Mouse (Mus musculus): ENCODE results near the gene Stard10. TPM values are rescaled to one million over a fixed set of nuclear protein-coding genes. Genes with fewer than 3 reads are reported as not detected.

Stard10 gene
- polyA plus RNA-seq, 1 experiment, result 10.9 TPM

GRCm38 (mm10) chr7:101393694-101394504 is 77.0 kb downstream of the Stard10 start:
- Histone ChIP-seq H3K79me2 (ENCODE audit: control insufficient read depth, insufficient read depth) (no peaks in the 10 kb centered on the region), H3K4me3 (ENCODE audit: insufficient read depth, poor library complexity, severe bottlenecking) (no peak overlapping the region)

DNA sequence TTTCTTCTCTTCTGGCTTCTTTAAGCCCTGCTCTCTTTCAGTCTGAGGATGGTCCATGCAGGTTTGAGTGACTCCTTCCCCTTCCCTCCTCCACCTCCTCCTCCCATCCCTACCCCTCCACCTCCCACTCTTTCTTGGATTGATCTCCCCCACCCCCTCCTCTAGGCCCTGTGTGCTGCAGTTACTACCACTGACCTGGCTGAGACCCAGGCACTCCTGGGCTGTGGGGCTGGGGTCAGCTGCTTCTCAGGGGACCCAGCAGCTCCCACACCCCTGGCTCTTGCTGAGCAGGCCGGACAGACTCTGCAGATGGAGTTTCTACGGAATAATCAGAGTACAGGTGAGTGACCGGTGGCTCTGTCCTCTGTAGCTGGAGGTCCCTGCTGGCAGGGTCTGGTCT is 77.7 kb downstream of the Stard10 start:
- H3K36me3 ChIP-seq (ENCODE audit: control insufficient read depth, insufficient read depth), result no peaks in the 10 kb centered on the region
- H3K79me2 ChIP-seq (ENCODE audit: control insufficient read depth, insufficient read depth), result no peaks in the 10 kb centered on the region
- no peak for TF ChIP-seq MYOG (IDR thresholded peaks at IDR 0.05; ENCODE audit: control insufficient read depth, extremely low read depth, insufficient read length)
- no peak overlapping the region for H3K4me3 ChIP-seq (ENCODE audit: insufficient read depth, poor library complexity, severe bottlenecking)
- no peaks in the 10 kb centered on the region for H3K27me3 ChIP-seq (ENCODE audit: control insufficient read depth, insufficient read depth, insufficient read length)
- no peaks in the 10 kb centered on the region for H3K79me3 ChIP-seq (ENCODE audit: low read depth)
- no peak overlapping the region for H3ac ChIP-seq (ENCODE audit: control insufficient read depth, insufficient read length, low read depth)

More at GRCm38 (mm10) chr7:101393694-101394504, 77.0 kb downstream of the Stard10 start:
- Histone ChIP-seq H3K27me3 (ENCODE audit: control insufficient read depth, insufficient read depth, insufficient read length) (no peaks in the 10 kb centered on the region), H3K79me3 (ENCODE audit: low read depth) (no peaks in the 10 kb centered on the region), H3ac (ENCODE audit: control insufficient read depth, insufficient read length, low read depth) (no peak overlapping the region), H3K36me3 (ENCODE audit: control insufficient read depth, insufficient read depth) (no peaks in the 10 kb centered on the region)
- TF ChIP-seq MYOG (IDR thresholded peaks at IDR 0.05; ENCODE audit: control insufficient read depth, extremely low read depth, insufficient read length) (no peak), MYOD1 (IDR thresholded peaks at IDR 0.05; ENCODE audit: control insufficient read depth, insufficient read length, low read depth) (no peak), MAX (IDR thresholded peaks at IDR 0.05) (no peak), CEBPB (IDR thresholded peaks at IDR 0.05; ENCODE audit: low read depth) (no peak), USF1 (IDR thresholded peaks at IDR 0.05; ENCODE audit: low read depth) (no peak)

GRCm38 (mm10) chr7:101395471-101395870 is 78.6 kb downstream of the Stard10 start:
- Histone ChIP-seq H3K4me3 (ENCODE audit: insufficient read depth, poor library complexity, severe bottlenecking) (no peak overlapping the region), H3K36me3 (ENCODE audit: control insufficient read depth, insufficient read depth) (no peaks in the 10 kb centered on the region)
- TF ChIP-seq CTCF (IDR thresholded peaks at IDR 0.05; ENCODE audit: control insufficient read depth, insufficient read depth, insufficient read length) (no peak), MYOG (IDR thresholded peaks at IDR 0.05; ENCODE audit: control insufficient read depth, extremely low read depth, insufficient read length) (no peak), FOSL1 (IDR thresholded peaks at IDR 0.05; ENCODE audit: insufficient read depth, low read length, poor library complexity, severe bottlenecking) (no peak), CEBPB (IDR thresholded peaks at IDR 0.05; ENCODE audit: low read depth) (no peak), MYOD1 (IDR thresholded peaks at IDR 0.05; ENCODE audit: control insufficient read depth, insufficient read length, low read depth) (no peak), MAX (IDR thresholded peaks at IDR 0.05) (no peak), USF1 (IDR thresholded peaks at IDR 0.05; ENCODE audit: low read depth) (no peak)

More at GRCm38 (mm10) chr7:101395471-101395870, 78.6 kb downstream of the Stard10 start:
- Histone ChIP-seq H3K79me2 (ENCODE audit: control insufficient read depth, insufficient read depth) (no peaks in the 10 kb centered on the region), H3K79me3 (ENCODE audit: low read depth) (no peaks in the 10 kb centered on the region), H3ac (ENCODE audit: control insufficient read depth, insufficient read length, low read depth) (no peak overlapping the region), H3K27me3 (ENCODE audit: control insufficient read depth, insufficient read depth, insufficient read length) (no peaks in the 10 kb centered on the region)

Other genes starting within 250 kb of the Stard10 start
- gene Fchsd2, start 224.2 kb upstream of the Stard10 start, polyA plus RNA-seq (2012; fragmentation: generic; extraction: Trizol), result 2.4 TPM
- 8.3 TPM for gene Atg16l2, start 14.8 kb upstream of the Stard10 start, polyA plus RNA-seq (2012; fragmentation: generic; extraction: Trizol)
- 21.6 TPM for gene Arap1, start 31.0 kb downstream of the Stard10 start, polyA plus RNA-seq (2012; fragmentation: generic; extraction: Trizol)
- gene Gm45837, start 93.8 kb downstream of the Stard10 start, polyA plus RNA-seq (2012; fragmentation: generic; extraction: Trizol), result not detected
- gene Pde2a, start 104.6 kb downstream of the Stard10 start, polyA plus RNA-seq (2012; fragmentation: generic; extraction: Trizol), result 2.9 TPM

Measured in C2C12 (cell line).